ENCODE assay signal across 8 mouse cellular contexts in genomic region chr11:69855347-69855746, GRCm38 (mm10). TPM values are rescaled to one million over a fixed set of nuclear protein-coding genes. Genes with fewer than 3 reads are reported as not detected.
DNase-seq lines count a peak whose midpoint lies in the region; ATAC-seq lines count a peak whose summit lies in the region.

No protein-coding gene starts in this region.

- H3K36me3 ChIP-seq in midbrain, embryonic 10.5 days: peaks cover 22% of the 10 kb centered on the region
- peaks cover 12% of the 10 kb centered on the region; the same call in 1 of the 2 replicates for H3K36me3 ChIP-seq in midbrain, embryonic 15.5 days (replicated peaks)
- H3K36me3 ChIP-seq in heart, embryonic 12.5 days: peaks cover 22% of the 10 kb centered on the region
- peaks cover 20% of the 10 kb centered on the region for H3K36me3 ChIP-seq in limb, embryonic 15.5 days

- H3K9me3 ChIP-seq in midbrain, embryonic 10.5 days (replicated peaks): no peaks in the 10 kb centered on the region
- no peaks in the 10 kb centered on the region for H3K9me3 ChIP-seq in midbrain, embryonic 15.5 days
- no peaks in the 10 kb centered on the region for H3K9me3 ChIP-seq in heart, embryonic 12.5 days (replicated peaks)
- H3K9me3 ChIP-seq in limb, embryonic 15.5 days: no peaks in the 10 kb centered on the region

- H3K4me2 ChIP-seq in midbrain, embryonic 15.5 days: no peak overlapping the region
- peak overlapping the region; percentile 4 for H3K4me2 ChIP-seq in heart, embryonic 12.5 days
- peak overlapping the region; percentile 31 for H3K4me2 ChIP-seq in limb, embryonic 15.5 days

- WGBS in midbrain, embryonic 10.5 days: 24% methylated on average over 16 of the region's 16 CpGs
- 15% methylated on average over 16 of the region's 16 CpGs for WGBS in midbrain, embryonic 15.5 days
- WGBS in heart, embryonic 12.5 days: 14% methylated on average over 16 of the region's 16 CpGs
- 23% methylated on average over 16 of the region's 16 CpGs for WGBS in limb, embryonic 15.5 days

- peaks cover 42% of the 10 kb centered on the region for H3K27me3 ChIP-seq in midbrain, embryonic 10.5 days (ENCODE audit: low read depth, poor library complexity, severe bottlenecking)
- H3K27me3 ChIP-seq in midbrain, embryonic 15.5 days (replicated peaks): peaks cover 12% of the 10 kb centered on the region; the same call in 1 of the 2 replicates
- peaks cover 38% of the 10 kb centered on the region for H3K27me3 ChIP-seq in heart, embryonic 12.5 days (replicated peaks)
- H3K27me3 ChIP-seq in limb, embryonic 15.5 days: peaks cover 31% of the 10 kb centered on the region

- H3K9ac ChIP-seq in midbrain, embryonic 15.5 days: no peak overlapping the region
- no peak overlapping the region for H3K9ac ChIP-seq in heart, embryonic 12.5 days
- H3K9ac ChIP-seq in limb, embryonic 15.5 days: no peak overlapping the region

- H3K27ac ChIP-seq in midbrain, embryonic 10.5 days (replicated peaks): no peak overlapping the region; the same call in 1 of the 2 replicates
- H3K27ac ChIP-seq in midbrain, embryonic 15.5 days: no peak overlapping the region
- peak overlapping the region; percentile 31; the same call in 1 of the 2 replicates for H3K27ac ChIP-seq in heart, embryonic 12.5 days (ENCODE audit: poor library complexity, severe bottlenecking)
- no peak overlapping the region for H3K27ac ChIP-seq in limb, embryonic 15.5 days

- H3K4me1 ChIP-seq in midbrain, embryonic 10.5 days: peaks cover 29% of the 10 kb centered on the region
- H3K4me1 ChIP-seq in midbrain, embryonic 15.5 days: peaks cover 3% of the 10 kb centered on the region; the same call in 1 of the 2 replicates
- peaks cover 17% of the 10 kb centered on the region; the same call in 1 of the 2 replicates for H3K4me1 ChIP-seq in heart, embryonic 12.5 days (replicated peaks)
- H3K4me1 ChIP-seq in limb, embryonic 15.5 days: peaks cover 23% of the 10 kb centered on the region

- peak; percentile 53 for DNase-seq in midbrain, embryonic 10.5 days (ENCODE audit: low spot score)
- DNase-seq in cerebellum, adult 9-10 months: peak; percentile 56
- peak; percentile 74 for DNase-seq in retina, embryonic 14.5 days (ENCODE audit: low spot score)
- DNase-seq in urinary bladder, adult 2 months (ENCODE audit: low spot score): no peak
- no peak for DNase-seq in frontal cortex, postnatal 25 days (ENCODE audit: low spot score in 2 of 2)

- 0 out of 2 replicates have a peak overlapping the region, but pooled peaks have one; percentile 9 for H3K4me3 ChIP-seq in midbrain, embryonic 10.5 days
- no peak overlapping the region for H3K4me3 ChIP-seq in midbrain, embryonic 15.5 days
- H3K4me3 ChIP-seq in heart, embryonic 12.5 days: no peak overlapping the region
- no peak overlapping the region for H3K4me3 ChIP-seq in limb, embryonic 15.5 days

- no peak for ATAC-seq in midbrain, embryonic 15.5 days (replicated peaks)
- no peak for ATAC-seq in heart, embryonic 12.5 days (ENCODE audit: insufficient number of reproducible peaks, low FRiP score)
- ATAC-seq in limb, embryonic 15.5 days (ENCODE audit: insufficient number of reproducible peaks, low FRiP score, low TSS enrichment, low read depth): no peak

RNA-seq across cellular contexts. Expression of gene Tnk1, which starts 3.2 kb away (rescaled TPM):
- 0.41 and 0.44 TPM in 2 replicates for polyA plus RNA-seq in midbrain, embryonic 10.5 days (2016; fragmentation: Nextera tagmentation; extraction: Ambion mirVana)
- polyA plus RNA-seq in midbrain, embryonic 15.5 days (2015; fragmentation: Nextera tagmentation; extraction: Ambion mirVana): 0.10 and 0.28 TPM in 2 replicates
- 0.28 and 0.32 TPM in 2 replicates for polyA plus RNA-seq in heart, embryonic 12.5 days (2016; fragmentation: Nextera tagmentation; extraction: Ambion mirVana)
- 4.1 and 5.0 TPM in 2 replicates for polyA plus RNA-seq in limb, embryonic 15.5 days (2015; fragmentation: Nextera tagmentation; extraction: Ambion mirVana)
- polyA plus RNA-seq in urinary bladder, adult 2 months (2012; rRNA removed): 15.2 and 15.4 TPM in 2 replicates

RNA-seq across cellular contexts. Expression of gene Plscr3, which starts 9.2 kb away (rescaled TPM):
- 70.4 and 81.8 TPM in 2 replicates for polyA plus RNA-seq in midbrain, embryonic 10.5 days (2016; fragmentation: Nextera tagmentation; extraction: Ambion mirVana)
- polyA plus RNA-seq in midbrain, embryonic 15.5 days (2015; fragmentation: Nextera tagmentation; extraction: Ambion mirVana): 52.3 and 53.5 TPM in 2 replicates
- polyA plus RNA-seq in heart, embryonic 12.5 days (2016; fragmentation: Nextera tagmentation; extraction: Ambion mirVana): 77.9 and 82.3 TPM in 2 replicates
- 132 and 134 TPM in 2 replicates for polyA plus RNA-seq in limb, embryonic 15.5 days (2015; fragmentation: Nextera tagmentation; extraction: Ambion mirVana)
- 104 and 110 TPM in 2 replicates for polyA plus RNA-seq in urinary bladder, adult 2 months (2012; rRNA removed)

RNA-seq across cellular contexts. Expression of gene Tmem256, which starts 17.0 kb away (rescaled TPM):
- 345 and 346 TPM in 2 replicates for polyA plus RNA-seq in midbrain, embryonic 10.5 days (2016; fragmentation: Nextera tagmentation; extraction: Ambion mirVana)
- polyA plus RNA-seq in midbrain, embryonic 15.5 days (2015; fragmentation: Nextera tagmentation; extraction: Ambion mirVana): 318 and 320 TPM in 2 replicates
- polyA plus RNA-seq in heart, embryonic 12.5 days (2016; fragmentation: Nextera tagmentation; extraction: Ambion mirVana): 289 and 297 TPM in 2 replicates
- 325 and 365 TPM in 2 replicates for polyA plus RNA-seq in limb, embryonic 15.5 days (2015; fragmentation: Nextera tagmentation; extraction: Ambion mirVana)
- 202 and 261 TPM in 2 replicates for polyA plus RNA-seq in urinary bladder, adult 2 months (2012; rRNA removed)

RNA-seq across cellular contexts. Expression of gene Nlgn2, which starts 17.8 kb away (rescaled TPM):
- polyA plus RNA-seq in midbrain, embryonic 10.5 days (2016; fragmentation: Nextera tagmentation; extraction: Ambion mirVana): 6.1 and 8.6 TPM in 2 replicates
- polyA plus RNA-seq in midbrain, embryonic 15.5 days (2015; fragmentation: Nextera tagmentation; extraction: Ambion mirVana): 24.0 and 24.2 TPM in 2 replicates
- polyA plus RNA-seq in heart, embryonic 12.5 days (2016; fragmentation: Nextera tagmentation; extraction: Ambion mirVana): 1.8 and 2.3 TPM in 2 replicates
- 7.6 and 8.7 TPM in 2 replicates for polyA plus RNA-seq in limb, embryonic 15.5 days (2015; fragmentation: Nextera tagmentation; extraction: Ambion mirVana)
- 18.3 and 27.7 TPM in 2 replicates for polyA plus RNA-seq in urinary bladder, adult 2 months (2012; rRNA removed)

RNA-seq across cellular contexts. Expression of gene Tmem95, which starts 22.5 kb away (rescaled TPM):
- polyA plus RNA-seq in midbrain, embryonic 10.5 days (2016; fragmentation: Nextera tagmentation; extraction: Ambion mirVana): not detected in 2 replicates
- polyA plus RNA-seq in midbrain, embryonic 15.5 days (2015; fragmentation: Nextera tagmentation; extraction: Ambion mirVana): not detected in 2 replicates
- polyA plus RNA-seq in heart, embryonic 12.5 days (2016; fragmentation: Nextera tagmentation; extraction: Ambion mirVana): not detected in 2 replicates
- 0.31 and 0.73 TPM in 2 replicates for polyA plus RNA-seq in limb, embryonic 15.5 days (2015; fragmentation: Nextera tagmentation; extraction: Ambion mirVana)
- polyA plus RNA-seq in urinary bladder, adult 2 months (2012; rRNA removed): not detected in 2 replicates

Comparison
In these comparisons a context has a peak if more than half of its experiments do, and no peak if none do; other contexts are left out.
1. DNase-seq: peak in midbrain, embryonic 10.5 days (single experiment), cerebellum, adult 9-10 months (single experiment) and retina, embryonic 14.5 days (single experiment); none in urinary bladder, adult 2 months (single experiment) and frontal cortex, postnatal 25 days (0 of 2).